Mouse (Mus musculus) lung, postnatal 0 days (tissue): ENCODE measurements at regions not wholly inside any gene's neighbourhood (a gene's known extent, or its start where the extent isn't known, plus 50 kb on each side); places are given as distances from the start of the nearest gene placed in this dataset.

Experiments used
- CTCF ChIP-seq: IDR thresholded peaks from 2 replicates; pipeline ENCODE4 v1.5.1; 2016; ENCODE audit warnings: antibody characterized with exemption, mild to moderate bottlenecking
- EP300 ChIP-seq: IDR thresholded peaks from 2 replicates; pipeline ENCODE4 v1.6.1; 2016; ENCODE audit warnings: antibody characterized with exemption, mild to moderate bottlenecking, control low read depth

- TF ChIP-seq CTCF: no peak
- no peak for TF ChIP-seq EP300
These were observed 143.1 kb upstream of the Snx19 start for GRCm38 (mm10) chr9:30283771-30284148.
